Mouse (Mus musculus): Measurements from ENCODE around the gene Brox. TPM values are rescaled to one million over a fixed set of nuclear protein-coding genes. Genes with fewer than 3 reads are reported as not detected.
"Not testable (repeated sequence)": the region's sequence is repeated elsewhere in the genome, so short reads cannot be mapped to it uniquely, and the experiment has no call there.

The Brox gene
- polyA plus RNA-seq, 1 experiment from 2014 or later, result 40.3 TPM

- 80% methylated on average over 3 of the region's 3 CpGs for WGBS
- Histone ChIP-seq H3K4me1 (ENCODE audit: control insufficient read depth, insufficient read depth, low read length) (no peaks in the 10 kb centered on the region), H3K27ac (replicated peaks; ENCODE audit: low read depth, low read length) (no peak overlapping the region), H3K36me3 (ENCODE audit: control insufficient read depth, insufficient read depth, low read length) (peaks cover 5% of the 10 kb centered on the region; the same call in 1 of the 2 replicates), H3K4me2 (ENCODE audit: low read depth, severe bottlenecking) (no peak overlapping the region), H3K27me3 (ENCODE audit: control insufficient read depth, insufficient read depth, low read length) (no peaks in the 10 kb centered on the region), H3K4me3 (ENCODE audit: low read depth, low read length) (no peak overlapping the region), H3K9me3 (ENCODE audit: control insufficient read depth, low read length) (no peaks in the 10 kb centered on the region), H3K9ac (ENCODE audit: low read length) (no peak overlapping the region)
- no peak for ATAC-seq (ENCODE audit: insufficient number of reproducible peaks, low FRiP score, low TSS enrichment, low read depth)
- no peak for DNase-seq (ENCODE audit: low spot score)
Measured at GRCm38 (mm10) chr1:183320708-183321107, 23.6 kb upstream of the Brox start.

- H3K36me3 ChIP-seq (ENCODE audit: control insufficient read depth, insufficient read depth, low read length), result peaks cover 2% of the 10 kb centered on the region; the same call in 1 of the 2 replicates
- 93% methylated on average over 2 of the region's 2 CpGs for WGBS
Measured at GRCm38 (mm10) chr1:183315783-183316182, 18.7 kb upstream of the Brox start.

GRCm38 (mm10) chr1:183312076-183312475 lies 15.0 kb upstream of the Brox start:
- WGBS, result 88% methylated on average over 2 of the region's 2 CpGs
- H3K36me3 ChIP-seq (ENCODE audit: control insufficient read depth, insufficient read depth, low read length), result peaks cover 2% of the 10 kb centered on the region; the same call in 1 of the 2 replicates
- H3K4me1 ChIP-seq (ENCODE audit: control insufficient read depth, insufficient read depth, low read length), result no peaks in the 10 kb centered on the region
- no peak overlapping the region for H3K4me2 ChIP-seq (ENCODE audit: low read depth, severe bottlenecking)
- H3K27me3 ChIP-seq (ENCODE audit: control insufficient read depth, insufficient read depth, low read length), result no peaks in the 10 kb centered on the region
- no peak overlapping the region for H3K4me3 ChIP-seq (ENCODE audit: low read depth, low read length)
- DNase-seq (ENCODE audit: low spot score) (no peak), ATAC-seq (ENCODE audit: insufficient number of reproducible peaks, low FRiP score, low TSS enrichment, low read depth) (no peak)
- H3K9me3 ChIP-seq (ENCODE audit: control insufficient read depth, low read length), result no peaks in the 10 kb centered on the region
- no peak overlapping the region for H3K27ac ChIP-seq (replicated peaks; ENCODE audit: low read depth, low read length)
- H3K9ac ChIP-seq (ENCODE audit: low read length), result no peak overlapping the region

More at GRCm38 (mm10) chr1:183315783-183316182, 18.7 kb upstream of the Brox start:
- Histone ChIP-seq H3K9ac (ENCODE audit: low read length) (no peak overlapping the region), H3K4me3 (ENCODE audit: low read depth, low read length) (no peak overlapping the region), H3K9me3 (ENCODE audit: control insufficient read depth, low read length) (no peaks in the 10 kb centered on the region), H3K4me2 (ENCODE audit: low read depth, severe bottlenecking) (no peak overlapping the region), H3K4me1 (ENCODE audit: control insufficient read depth, insufficient read depth, low read length) (no peaks in the 10 kb centered on the region), H3K27ac (replicated peaks; ENCODE audit: low read depth, low read length) (no peak overlapping the region), H3K27me3 (ENCODE audit: control insufficient read depth, insufficient read depth, low read length) (no peaks in the 10 kb centered on the region)
- ATAC-seq (ENCODE audit: insufficient number of reproducible peaks, low FRiP score, low TSS enrichment, low read depth) (no peak), DNase-seq (ENCODE audit: low spot score) (no peak)

GRCm38 (mm10) chr1:183309601-183310000 lies 12.5 kb upstream of the Brox start:
- not testable (repeated sequence) for H3K9ac ChIP-seq (ENCODE audit: low read length); DNase-seq (ENCODE audit: low spot score); H3K27ac ChIP-seq (replicated peaks; ENCODE audit: low read depth, low read length); H3K4me2 ChIP-seq (ENCODE audit: low read depth, severe bottlenecking); H3K36me3 ChIP-seq (ENCODE audit: control insufficient read depth, insufficient read depth, low read length); H3K27me3 ChIP-seq (ENCODE audit: control insufficient read depth, insufficient read depth, low read length); ATAC-seq (ENCODE audit: insufficient number of reproducible peaks, low FRiP score, low TSS enrichment, low read depth); H3K9me3 ChIP-seq (ENCODE audit: control insufficient read depth, low read length); H3K4me1 ChIP-seq (ENCODE audit: control insufficient read depth, insufficient read depth, low read length); H3K4me3 ChIP-seq (ENCODE audit: low read depth, low read length)
- WGBS, result 84% methylated on average over 2 of the region's 2 CpGs

- H3K4me3 ChIP-seq (ENCODE audit: low read depth, low read length), result no peak overlapping the region
- ATAC-seq (ENCODE audit: insufficient number of reproducible peaks, low FRiP score, low TSS enrichment, low read depth), result no peak
- WGBS, result 91% methylated on average over 1 of the region's 1 CpGs
- H3K4me1 ChIP-seq (ENCODE audit: control insufficient read depth, insufficient read depth, low read length), result no peaks in the 10 kb centered on the region
- H3K27ac ChIP-seq (replicated peaks; ENCODE audit: low read depth, low read length), result no peak overlapping the region
- no peak for DNase-seq (ENCODE audit: low spot score)
- H3K9ac ChIP-seq (ENCODE audit: low read length), result no peak overlapping the region
- H3K9me3 ChIP-seq (ENCODE audit: control insufficient read depth, low read length), result no peaks in the 10 kb centered on the region
- peaks cover 2% of the 10 kb centered on the region; the same call in 1 of the 2 replicates for H3K36me3 ChIP-seq (ENCODE audit: control insufficient read depth, insufficient read depth, low read length)
- no peak overlapping the region for H3K4me2 ChIP-seq (ENCODE audit: low read depth, severe bottlenecking)
- H3K27me3 ChIP-seq (ENCODE audit: control insufficient read depth, insufficient read depth, low read length), result no peaks in the 10 kb centered on the region
Measured at GRCm38 (mm10) chr1:183308476-183308875, 11.4 kb upstream of the Brox start.

- no peak overlapping the region for H3K4me3 ChIP-seq (ENCODE audit: low read depth, low read length)
- no peak overlapping the region for H3K4me2 ChIP-seq (ENCODE audit: low read depth, severe bottlenecking)
- H3K27me3 ChIP-seq (ENCODE audit: control insufficient read depth, insufficient read depth, low read length), result no peaks in the 10 kb centered on the region
- no peaks in the 10 kb centered on the region for H3K4me1 ChIP-seq (ENCODE audit: control insufficient read depth, insufficient read depth, low read length)
- DNase-seq (ENCODE audit: low spot score) (no peak), ATAC-seq (ENCODE audit: insufficient number of reproducible peaks, low FRiP score, low TSS enrichment, low read depth) (no peak)
- 78% methylated on average over 3 of the region's 3 CpGs for WGBS
- H3K9ac ChIP-seq (ENCODE audit: low read length), result no peak overlapping the region
- H3K27ac ChIP-seq (replicated peaks; ENCODE audit: low read depth, low read length), result no peak overlapping the region
- H3K36me3 ChIP-seq (ENCODE audit: control insufficient read depth, insufficient read depth, low read length), result peaks cover 2% of the 10 kb centered on the region; the same call in 1 of the 2 replicates
- H3K9me3 ChIP-seq (ENCODE audit: control insufficient read depth, low read length), result no peaks in the 10 kb centered on the region
Measured at GRCm38 (mm10) chr1:183307555-183307954, 10.5 kb upstream of the Brox start.

GRCm38 (mm10) chr1:183299161-183299560 lies 2.1 kb upstream of the Brox start:
- no peaks in the 10 kb centered on the region for H3K27me3 ChIP-seq (ENCODE audit: control insufficient read depth, insufficient read depth, low read length)
- no peak overlapping the region for H3K4me2 ChIP-seq (ENCODE audit: low read depth, severe bottlenecking)
- peak; percentile 100 for DNase-seq (ENCODE audit: low spot score)
- no peak overlapping the region for H3K9ac ChIP-seq (ENCODE audit: low read length)
- no peak overlapping the region for H3K27ac ChIP-seq (replicated peaks; ENCODE audit: low read depth, low read length)
- no peaks in the 10 kb centered on the region for H3K36me3 ChIP-seq (ENCODE audit: control insufficient read depth, insufficient read depth, low read length)
- H3K9me3 ChIP-seq (ENCODE audit: control insufficient read depth, low read length), result no peaks in the 10 kb centered on the region
- 90% methylated on average over 6 of the region's 6 CpGs for WGBS
- no peaks in the 10 kb centered on the region for H3K4me1 ChIP-seq (ENCODE audit: control insufficient read depth, insufficient read depth, low read length)
- ATAC-seq (ENCODE audit: insufficient number of reproducible peaks, low FRiP score, low TSS enrichment, low read depth), result no peak
- no peak overlapping the region for H3K4me3 ChIP-seq (ENCODE audit: low read depth, low read length)

- Histone ChIP-seq H3K27ac (replicated peaks; ENCODE audit: low read depth, low read length) (no peak overlapping the region), H3K4me2 (ENCODE audit: low read depth, severe bottlenecking) (peak overlapping the region; percentile 44), H3K4me3 (ENCODE audit: low read depth, low read length) (peak overlapping the region; percentile 46), H3K4me1 (ENCODE audit: control insufficient read depth, insufficient read depth, low read length) (no peaks in the 10 kb centered on the region), H3K36me3 (ENCODE audit: control insufficient read depth, insufficient read depth, low read length) (0 out of 2 replicates have a peak, but pooled peaks cover 3% of the 10 kb centered on the region), H3K27me3 (ENCODE audit: control insufficient read depth, insufficient read depth, low read length) (no peaks in the 10 kb centered on the region), H3K9me3 (ENCODE audit: control insufficient read depth, low read length) (no peaks in the 10 kb centered on the region), H3K9ac (ENCODE audit: low read length) (peak overlapping the region; percentile 34)
- WGBS, result 1% methylated on average over 20 of the region's 20 CpGs
- no peak for ATAC-seq (ENCODE audit: insufficient number of reproducible peaks, low FRiP score, low TSS enrichment, low read depth)
- peak; percentile 65 for DNase-seq (ENCODE audit: low spot score)
Measured at GRCm38 (mm10) chr1:183297886-183298489, 919 bp upstream of the Brox start.

GRCm38 (mm10) chr1:183297473-183297885 lies 410 bp upstream of the Brox start:
- Histone ChIP-seq H3K9ac (ENCODE audit: low read length) (peak overlapping the region; percentile 34), H3K9me3 (ENCODE audit: control insufficient read depth, low read length) (no peaks in the 10 kb centered on the region), H3K27ac (replicated peaks; ENCODE audit: low read depth, low read length) (no peak overlapping the region), H3K27me3 (ENCODE audit: control insufficient read depth, insufficient read depth, low read length) (no peaks in the 10 kb centered on the region), H3K4me1 (ENCODE audit: control insufficient read depth, insufficient read depth, low read length) (no peaks in the 10 kb centered on the region), H3K4me2 (ENCODE audit: low read depth, severe bottlenecking) (peak overlapping the region; percentile 44), H3K4me3 (ENCODE audit: low read depth, low read length) (peak overlapping the region; percentile 46), H3K36me3 (ENCODE audit: control insufficient read depth, insufficient read depth, low read length) (0 out of 2 replicates have a peak, but pooled peaks cover 3% of the 10 kb centered on the region)
- DNase-seq (ENCODE audit: low spot score) (peak; percentile 72), ATAC-seq (ENCODE audit: insufficient number of reproducible peaks, low FRiP score, low TSS enrichment, low read depth) (no peak)
- under 1% methylated on average over 26 of the region's 30 CpGs for WGBS

Measured in limb, embryonic 11.5 days (tissue).